In genomic region chr8:85080214-85080531, GRCm38 (mm10) we compare ENCODE assay signal across 8 mouse cellular contexts. TPM values are rescaled to one million over a fixed set of nuclear protein-coding genes. Genes with fewer than 3 reads are reported as not detected.
DNase-seq lines count a peak whose midpoint lies in the region; TF ChIP-seq lines count a peak whose summit lies in the region.

No protein-coding gene starts in this region.

- H3K36me3 ChIP-seq in limb, embryonic 10.5 days = peaks cover 47% of the 10 kb centered on the region
- H3K36me3 ChIP-seq in small intestine, adult 2 months (ENCODE audit: control insufficient read depth, insufficient read depth, low read length) = peaks cover 13% of the 10 kb centered on the region

- peak overlapping the region; percentile 96 for H3K4me3 ChIP-seq in limb, embryonic 10.5 days
- H3K4me3 ChIP-seq in small intestine, adult 2 months (ENCODE audit: low read depth, low read length) = peak overlapping the region; percentile 91

- H3K27ac ChIP-seq in limb, embryonic 10.5 days = peak overlapping the region; percentile 87
- peak overlapping the region; percentile 76 for H3K27ac ChIP-seq in small intestine, adult 2 months (ENCODE audit: insufficient read depth, low read depth, low read length)

- peaks cover 42% of the 10 kb centered on the region for H3K4me1 ChIP-seq in limb, embryonic 10.5 days
- peaks cover 12% of the 10 kb centered on the region for H3K4me1 ChIP-seq in small intestine, adult 2 months (ENCODE audit: control insufficient read depth, insufficient read depth, insufficient read length, low read length)

- H3K9me3 ChIP-seq in limb, embryonic 10.5 days (replicated peaks) = no peaks in the 10 kb centered on the region

- no peak for TF ChIP-seq POLR2A in small intestine, adult 2 months (IDR thresholded peaks at IDR 0.05; ENCODE audit: low read depth, low read length)

- peak; percentile 22 for DNase-seq in embryo, embryonic 10 days (ENCODE audit: low spot score)
- DNase-seq in embryo, embryonic 10.5 days (ENCODE audit: low spot score) = no peak
- peak; percentile 67 to 80 for DNase-seq in spleen, postnatal 10 days (ENCODE audit: low spot score in 2 of 2)
- no peak for DNase-seq in spleen, postnatal 14 days (ENCODE audit: low spot score in 2 of 2)
- DNase-seq in limb, embryonic 10.5 days (ENCODE audit: low spot score) = no peak
- no peak for DNase-seq in cerebellum, postnatal 10 days
- DNase-seq in cerebellum, postnatal 25 days = no peak

- WGBS in limb, embryonic 10.5 days = 2% methylated on average over 25 of the region's 25 CpGs
- WGBS in small intestine, adult 2 months = under 1% methylated on average over 25 of the region's 25 CpGs

- TF ChIP-seq CTCF in small intestine, adult 2 months (IDR thresholded peaks at IDR 0.05; ENCODE audit: extremely low read depth, insufficient read length, insufficient replicate concordance, low read depth, low read length) = no peak

- H3K27me3 ChIP-seq in limb, embryonic 10.5 days (ENCODE audit: low read depth, poor library complexity, severe bottlenecking) = no peaks in the 10 kb centered on the region
- no peaks in the 10 kb centered on the region for H3K27me3 ChIP-seq in small intestine, adult 2 months (ENCODE audit: control insufficient read depth, insufficient read depth, low read length)

RNA-seq across cellular contexts. Expression of gene Wdr83os, which starts 0.4 kb away (rescaled TPM):
- polyA plus RNA-seq in limb, embryonic 10.5 days (2016; fragmentation: Nextera tagmentation; extraction: Ambion mirVana) = 109 and 116 TPM in 2 replicates
- polyA plus RNA-seq in small intestine, adult 2 months (2012; rRNA removed) = 66.0 and 79.1 TPM in 2 replicates

RNA-seq across cellular contexts. Expression of gene Wdr83, which starts 0.9 kb away (rescaled TPM):
- 62.5 and 66.4 TPM in 2 replicates for polyA plus RNA-seq in limb, embryonic 10.5 days (2016; fragmentation: Nextera tagmentation; extraction: Ambion mirVana)
- 13.4 and 26.8 TPM in 2 replicates for polyA plus RNA-seq in small intestine, adult 2 months (2012; rRNA removed)

RNA-seq across cellular contexts. Expression of gene Man2b1, which starts 2.9 kb away (rescaled TPM):
- 22.4 and 25.2 TPM in 2 replicates for polyA plus RNA-seq in limb, embryonic 10.5 days (2016; fragmentation: Nextera tagmentation; extraction: Ambion mirVana)
- polyA plus RNA-seq in small intestine, adult 2 months (2012; rRNA removed) = 28.8 and 38.1 TPM in 2 replicates

RNA-seq across cellular contexts. Expression of gene Dhps, which starts 8.6 kb away (rescaled TPM):
- 70.2 and 79.0 TPM in 2 replicates for polyA plus RNA-seq in limb, embryonic 10.5 days (2016; fragmentation: Nextera tagmentation; extraction: Ambion mirVana)
- polyA plus RNA-seq in small intestine, adult 2 months (2012; rRNA removed) = 34.8 and 47.2 TPM in 2 replicates

RNA-seq across cellular contexts. Expression of gene Gm5741, which starts 12.4 kb away (rescaled TPM):
- polyA plus RNA-seq in limb, embryonic 10.5 days (2016; fragmentation: Nextera tagmentation; extraction: Ambion mirVana) = 0.79 TPM in 1 of 2 replicates, not detected in the other
- polyA plus RNA-seq in small intestine, adult 2 months (2012; rRNA removed) = 1.4 TPM in 1 of 2 replicates, not detected in the other

Comparison
In these comparisons a context has a peak if more than half of its experiments do, and no peak if none do; other contexts are left out.
1. DNase-seq: peak in embryo, embryonic 10 days (single experiment) and spleen, postnatal 10 days (2 of 2); none in embryo, embryonic 10.5 days (single experiment), spleen, postnatal 14 days (0 of 2), limb, embryonic 10.5 days (single experiment), cerebellum, postnatal 10 days (0 of 2) and cerebellum, postnatal 25 days (0 of 2).